Mouse (Mus musculus) E14TG2a.4 (cell line): Measurements from ENCODE around the gene Nes.

Source experiments
- CTCF ChIP-seq: conservative IDR thresholded peaks from 2 replicates; pipeline ENCODE4 v1.5.1; 2014; ENCODE audit warnings: low read length
- NANOG ChIP-seq: IDR thresholded peaks from 2 replicates; pipeline ENCODE4 v1.6.1; 2014; ENCODE audit warnings: borderline replicate concordance, low read length, mixed read lengths
- POU5F1 ChIP-seq: IDR thresholded peaks from 2 replicates; pipeline ENCODE4 v1.6.1; 2014; ENCODE audit warnings: low read length, borderline replicate concordance

DNA sequence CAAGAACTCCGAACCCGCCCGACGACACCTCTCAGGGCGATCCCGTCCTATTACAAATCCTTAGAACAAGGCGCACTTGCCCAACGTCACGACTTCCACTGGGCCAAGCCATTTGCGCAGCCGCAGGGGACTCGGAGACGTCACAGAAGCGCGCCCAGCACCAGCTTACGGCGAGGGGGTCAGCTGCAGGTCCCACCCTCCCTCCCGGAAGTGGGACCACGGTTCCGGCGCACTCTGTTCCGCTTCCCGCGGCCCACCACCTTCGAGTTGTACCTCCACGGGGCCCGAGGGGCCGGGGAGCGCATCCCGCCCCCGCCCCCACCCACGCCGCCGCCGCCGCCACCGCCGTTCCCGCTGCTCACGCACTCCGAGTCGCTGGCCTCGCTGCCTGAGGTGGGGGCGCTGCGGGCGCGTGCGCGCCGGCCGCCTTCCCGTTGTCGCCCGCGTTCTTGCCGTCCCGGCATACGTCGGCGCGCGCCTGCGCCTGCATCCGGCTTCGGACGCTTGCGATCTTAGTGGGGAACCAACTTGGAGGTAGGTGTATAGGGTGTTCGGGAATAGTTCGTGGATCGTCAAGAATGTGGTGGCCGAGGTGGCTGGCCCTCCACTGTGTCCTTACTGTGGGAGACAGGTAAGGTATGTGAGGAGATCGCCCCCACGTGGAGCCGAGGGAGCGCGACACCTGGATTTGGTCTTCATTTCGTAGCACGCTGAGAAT is 40.6 kb upstream of the Nes start, which contains the start of the genes Isg20l2 and Rrnad1:
- TF ChIP-seq CTCF: peak; percentile 42
- TF ChIP-seq NANOG: no peak
- no peak for TF ChIP-seq POU5F1
